Mouse (Mus musculus) cerebral cortex, adult 2 months (tissue): Measurements from ENCODE around the gene Pfkp.

Experiments
- WGBS: fragments of 180-500 bp; shearing (Covaris S2); methylation state at CpG from one replicate; pipeline ENCODE4 v1.1.7; 2018; 5-methylcytosine and 5-hydroxymethylcytosine counted together

Pfkp gene

DNA sequence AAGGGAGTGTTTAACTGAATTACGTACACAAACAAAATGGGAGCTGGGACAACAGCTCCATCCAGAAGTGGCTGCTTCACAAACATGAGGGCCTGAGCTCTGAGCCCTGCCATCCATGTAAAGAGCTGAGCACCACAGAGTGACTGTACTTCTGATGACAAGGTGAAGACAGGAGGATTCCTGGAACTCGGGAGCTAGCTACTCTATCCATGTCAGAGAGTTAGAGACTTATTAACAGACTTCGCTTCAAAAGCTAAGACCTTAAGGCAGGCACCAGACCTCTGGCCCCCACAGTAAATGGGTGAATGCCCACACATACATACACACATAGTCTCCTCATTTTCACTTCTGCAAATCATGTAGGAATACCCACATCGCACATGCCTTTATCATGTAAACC is 11.6 kb downstream of the Pfkp start:
- 83% methylated on average over 4 of the region's 4 CpGs for WGBS

DNA sequence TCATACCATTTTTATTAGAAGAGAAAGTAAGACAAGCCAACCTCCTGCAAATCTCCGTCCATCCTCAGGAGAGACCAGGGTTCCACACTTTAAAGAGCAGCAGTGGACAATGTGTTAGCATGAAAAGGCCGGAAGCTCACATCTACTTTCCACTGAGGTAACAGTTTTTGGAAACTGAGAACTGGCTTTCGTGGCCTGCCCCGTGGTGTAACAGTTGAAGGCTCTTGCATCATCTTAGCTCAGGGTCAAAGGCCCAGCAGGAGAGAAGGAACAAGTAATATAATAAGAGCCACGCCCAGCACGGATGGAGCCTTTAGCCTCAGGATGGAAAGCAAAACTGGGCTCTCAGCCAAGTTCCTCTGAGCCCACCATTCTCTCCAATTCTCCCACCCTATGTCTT is 12.1 kb downstream of the Pfkp start:
- WGBS: 67% methylated on average over 6 of the region's 6 CpGs

DNA sequence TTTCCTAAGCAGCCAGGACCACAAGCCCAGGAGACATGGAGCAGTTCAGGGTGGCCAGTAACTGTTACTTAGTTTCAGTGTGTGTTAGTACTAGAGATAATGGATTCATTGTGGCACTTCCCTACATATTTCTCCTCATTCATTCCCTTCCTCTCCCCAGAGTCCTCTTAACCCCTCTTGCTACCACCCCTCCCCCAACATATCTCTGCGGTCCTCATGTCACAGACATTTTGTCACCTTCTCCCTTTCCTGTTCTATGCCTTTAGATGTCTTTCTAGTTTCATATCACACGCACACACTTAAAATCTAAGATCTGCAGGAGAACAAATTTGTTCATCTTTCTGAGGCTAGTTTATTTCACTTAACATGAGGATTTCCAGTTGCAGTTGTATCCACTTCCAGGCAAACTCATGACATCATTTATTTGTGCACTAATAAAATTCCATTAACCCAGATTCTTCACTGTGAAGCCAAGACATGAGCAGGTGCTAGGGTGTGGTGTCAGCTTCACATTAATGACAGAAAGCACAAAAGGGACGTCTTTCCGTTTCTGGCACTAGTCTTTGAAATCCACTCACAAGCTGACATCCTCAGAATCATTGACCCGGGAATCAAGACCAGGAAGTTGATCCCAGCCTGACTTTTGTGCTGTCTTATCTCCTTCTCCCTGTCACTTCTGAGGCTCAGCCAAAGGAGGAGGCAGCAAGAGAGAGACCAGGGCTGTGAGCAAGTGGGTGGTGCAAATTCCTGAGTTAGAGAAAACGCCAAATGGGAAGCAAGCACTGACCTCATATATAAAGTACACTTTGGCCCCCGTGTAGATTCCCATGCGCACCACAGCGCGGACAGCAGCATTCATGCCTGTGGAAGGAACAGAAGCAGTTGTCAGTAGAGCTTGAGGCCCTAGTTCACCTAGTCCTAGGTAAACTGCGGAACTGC is 13.2 kb downstream of the Pfkp start:
- WGBS: 56% methylated on average over 11 of the region's 11 CpGs

DNA sequence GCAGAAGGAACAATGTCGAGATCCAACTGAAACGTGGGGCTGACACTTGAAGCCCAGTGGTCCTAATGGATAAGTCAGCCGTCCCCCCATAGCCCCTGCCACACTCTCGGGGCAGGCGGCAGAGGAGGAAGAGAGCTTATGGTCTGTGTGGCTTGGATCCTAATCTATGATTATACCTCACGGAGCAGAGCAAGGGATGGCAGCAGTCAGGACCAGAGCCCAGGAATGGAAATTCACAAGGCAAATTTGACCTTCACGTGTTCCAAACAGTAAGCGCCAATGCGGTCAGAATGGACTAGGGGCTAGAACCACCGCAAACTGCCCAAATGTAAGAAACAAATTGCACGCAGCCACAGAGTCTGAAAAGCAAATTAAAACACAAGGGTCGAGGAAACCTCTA is 14.5 kb downstream of the Pfkp start:
- WGBS: 77% methylated on average over 12 of the region's 12 CpGs

DNA sequence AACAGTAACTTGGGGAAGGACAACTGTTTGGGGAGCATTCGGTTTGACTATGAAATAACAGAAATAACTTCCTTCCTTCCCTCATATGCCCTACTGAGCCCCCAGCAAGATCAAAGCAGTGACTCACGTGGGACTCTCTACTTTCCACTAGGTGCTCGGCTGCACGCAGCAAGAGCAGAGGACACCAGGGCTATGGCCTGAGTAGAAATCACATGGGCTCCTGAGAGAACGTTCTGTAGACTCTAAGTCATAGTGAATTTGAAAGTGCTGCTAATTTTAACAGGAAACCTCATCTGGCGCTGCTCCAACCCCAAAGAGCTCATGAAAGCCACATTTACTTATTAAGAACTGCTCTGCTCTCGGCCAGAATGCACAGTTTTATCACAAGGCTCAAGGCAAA is 15.1 kb downstream of the Pfkp start:
- 28% methylated on average over 7 of the region's 7 CpGs for WGBS

DNA sequence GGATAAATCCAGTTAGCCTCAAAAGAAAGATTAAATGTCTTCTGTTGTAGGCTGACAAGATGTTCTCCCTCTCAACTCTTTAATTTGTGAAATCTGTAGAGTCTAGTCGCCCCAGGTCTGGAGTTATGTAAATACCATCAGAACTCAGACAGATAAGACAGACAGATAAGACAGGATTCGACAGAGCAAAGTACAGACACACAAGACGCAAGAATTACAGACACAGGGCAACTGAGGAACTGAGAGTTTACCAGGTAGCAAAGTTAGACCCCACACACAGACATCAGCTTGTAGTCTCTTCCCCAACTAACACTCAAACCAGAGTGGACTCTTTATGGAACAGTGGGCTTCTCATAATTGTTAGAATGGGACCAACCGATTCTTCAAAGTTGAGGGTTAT is 15.6 kb downstream of the Pfkp start:
- 72% methylated on average over 4 of the region's 4 CpGs for WGBS

DNA sequence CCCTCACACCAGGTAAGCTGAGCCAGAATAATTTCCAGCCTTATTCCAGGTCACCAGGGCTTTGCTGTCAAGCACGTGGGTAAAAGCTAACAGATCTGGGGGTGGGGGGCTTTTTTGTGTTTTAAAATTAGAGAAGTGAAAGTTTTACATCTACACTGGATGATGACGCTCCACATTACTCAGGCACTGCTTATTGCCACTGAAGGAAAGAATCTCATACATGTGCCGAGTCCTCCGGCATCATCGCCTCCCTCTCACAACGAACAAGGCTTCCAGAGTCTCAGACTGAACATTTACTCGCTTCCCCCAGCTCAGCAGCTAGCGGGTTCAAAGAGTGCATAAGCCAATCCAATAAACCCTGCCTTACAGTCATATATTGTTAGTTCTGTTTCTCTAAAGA is 16.1 kb downstream of the Pfkp start:
- 46% methylated on average over 8 of the region's 8 CpGs for WGBS

DNA sequence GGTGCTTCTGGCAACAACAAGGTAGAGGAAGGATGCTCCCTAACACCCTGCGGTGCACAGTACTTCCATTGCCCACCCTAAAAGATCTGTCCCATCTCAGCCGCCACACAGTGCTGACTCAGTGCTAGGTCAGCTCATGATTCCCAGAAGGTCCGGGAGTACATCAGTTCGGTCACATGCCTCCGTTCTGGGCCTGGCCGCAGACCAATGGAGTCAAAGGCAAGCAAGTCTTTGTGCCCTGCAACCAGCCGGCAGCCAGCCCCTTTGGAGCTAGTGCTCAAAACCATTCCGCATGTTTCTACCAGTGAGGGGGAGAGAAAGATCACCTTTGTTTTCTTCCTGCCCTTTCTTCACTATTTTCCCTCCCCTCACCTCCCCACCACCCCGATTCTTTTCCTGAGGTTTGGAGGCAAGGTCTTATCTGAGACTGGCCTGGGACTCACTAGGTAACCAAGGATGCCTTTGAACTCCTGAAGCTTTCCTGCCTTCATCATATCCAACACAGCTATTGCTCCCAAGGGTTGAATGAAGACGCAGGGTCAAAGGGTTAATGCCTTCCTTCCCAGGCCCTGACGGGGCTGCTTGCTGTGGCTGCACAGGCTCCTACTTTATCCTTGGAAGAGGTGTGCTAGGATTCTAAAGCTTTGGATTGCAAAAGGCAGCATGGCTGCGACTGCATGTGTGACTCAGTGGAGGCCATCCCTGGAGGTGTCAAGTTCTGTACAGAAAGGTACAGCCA is 16.6 kb downstream of the Pfkp start:
- 66% methylated on average over 12 of the region's 12 CpGs for WGBS

DNA sequence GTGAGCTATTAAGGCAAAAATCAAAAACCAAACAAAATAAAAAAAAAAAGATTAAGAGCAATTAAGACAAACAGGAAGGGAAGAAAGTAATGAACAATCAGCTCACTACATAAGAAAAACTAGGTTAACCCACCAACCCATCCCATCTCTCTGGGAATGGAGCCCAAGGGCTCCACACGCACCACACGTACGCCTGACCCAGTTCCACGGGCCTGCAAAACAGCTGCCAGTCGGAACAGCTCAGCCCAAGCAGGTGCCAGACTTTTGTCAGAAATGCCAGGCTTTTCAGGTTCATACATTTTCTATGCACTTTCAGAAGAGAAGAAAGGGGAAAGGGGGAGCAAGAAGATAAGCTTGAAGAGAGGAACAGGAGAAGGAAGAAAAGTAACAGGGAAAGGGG is 17.9 kb downstream of the Pfkp start:
- WGBS: 35% methylated on average over 5 of the region's 5 CpGs

DNA sequence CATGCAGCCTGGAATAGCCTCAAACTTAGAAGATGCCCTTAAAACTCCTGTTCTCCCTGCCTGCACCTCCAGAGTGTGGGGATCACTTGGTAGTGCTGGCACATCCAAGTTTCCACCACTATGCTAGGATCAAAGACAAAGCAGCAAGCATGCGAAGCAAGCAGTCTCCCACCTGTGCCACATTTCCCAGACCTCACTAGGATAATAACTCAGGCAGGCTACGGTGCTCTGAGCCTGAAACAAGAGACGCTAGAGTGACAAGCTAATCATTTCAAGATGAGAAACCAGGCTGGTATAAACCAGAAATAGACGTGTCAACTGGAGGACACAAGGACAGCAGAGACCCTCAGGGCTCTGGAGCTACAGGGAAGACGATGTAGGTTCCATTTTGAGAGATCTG is 18.6 kb downstream of the Pfkp start:
- WGBS: 74% methylated on average over 5 of the region's 5 CpGs

DNA sequence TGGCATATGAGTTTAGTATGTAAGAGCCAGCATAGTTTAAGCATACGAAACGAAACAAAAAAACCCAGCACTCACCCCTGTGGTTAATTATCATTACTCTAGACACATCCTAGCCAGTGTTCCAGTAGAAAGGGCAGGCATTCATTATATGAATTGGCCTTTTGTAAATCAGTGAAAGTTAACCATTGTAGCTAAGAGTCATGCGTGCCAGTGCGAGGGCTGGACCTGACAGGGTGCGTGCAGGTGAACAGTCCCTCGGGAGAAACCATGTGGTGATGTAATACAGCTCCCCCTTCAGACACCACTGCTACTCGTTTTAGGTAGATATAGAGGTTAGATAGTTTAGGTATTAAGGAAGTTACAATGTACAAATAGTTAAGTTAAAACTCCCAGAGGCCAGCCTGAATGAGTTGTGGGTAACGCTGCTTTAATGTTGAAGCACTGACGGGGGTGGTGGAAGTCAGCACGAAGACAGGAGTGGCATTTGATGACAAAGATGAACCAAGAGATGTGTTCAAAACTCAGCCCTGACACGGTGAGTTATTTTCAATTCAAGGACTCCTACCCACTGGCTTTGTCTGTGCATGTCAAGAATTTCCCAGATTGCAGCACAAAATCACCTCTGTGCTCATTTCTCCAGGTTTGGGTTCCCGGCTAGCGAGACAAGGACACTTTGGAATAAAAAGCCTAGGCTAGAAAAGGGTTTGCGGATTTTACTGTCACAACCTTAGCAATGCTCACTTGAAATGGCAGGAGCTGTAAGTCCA is 19.4 kb downstream of the Pfkp start:
- WGBS: 78% methylated on average over 14 of the region's 14 CpGs

DNA sequence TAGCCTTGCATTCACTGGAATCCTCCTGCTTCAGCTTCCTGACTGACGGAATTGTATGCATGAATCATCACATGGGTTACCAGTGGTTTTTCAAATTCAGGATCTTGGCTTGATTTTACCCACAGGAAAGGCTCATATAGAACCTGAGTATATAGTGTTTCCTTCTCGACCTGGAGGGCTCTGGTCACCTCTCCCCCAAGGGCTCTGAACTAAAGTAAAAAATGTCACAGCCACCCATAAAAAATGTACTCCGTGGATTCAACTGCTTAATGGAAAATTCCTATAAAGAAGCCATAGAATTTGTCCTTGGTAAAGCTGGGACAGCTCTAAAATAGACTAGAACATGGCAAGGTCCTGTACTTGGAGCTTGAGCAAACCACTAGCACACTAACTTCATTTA is 20.3 kb downstream of the Pfkp start:
- WGBS: 87% methylated on average over 3 of the region's 3 CpGs

DNA sequence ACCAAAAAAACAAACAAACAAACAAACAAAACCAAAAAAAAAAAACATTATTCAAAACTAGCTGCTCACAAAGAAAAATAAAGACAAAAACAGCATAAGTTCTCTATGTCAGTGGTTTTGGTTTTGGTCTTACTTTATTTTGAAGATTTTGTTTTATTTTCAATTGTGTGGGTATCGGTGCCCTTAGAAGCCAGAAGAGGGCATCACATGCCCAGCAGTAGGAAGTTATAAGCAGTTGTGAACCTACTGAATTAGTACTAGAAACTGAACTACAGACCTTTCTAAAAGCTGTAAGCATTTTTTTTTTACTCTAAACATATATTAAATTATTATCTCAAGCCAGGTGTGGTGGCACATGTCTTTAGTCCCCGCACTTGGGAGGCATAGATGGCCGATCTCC is 21.2 kb downstream of the Pfkp start:
- 91% methylated on average over 3 of the region's 3 CpGs for WGBS

DNA sequence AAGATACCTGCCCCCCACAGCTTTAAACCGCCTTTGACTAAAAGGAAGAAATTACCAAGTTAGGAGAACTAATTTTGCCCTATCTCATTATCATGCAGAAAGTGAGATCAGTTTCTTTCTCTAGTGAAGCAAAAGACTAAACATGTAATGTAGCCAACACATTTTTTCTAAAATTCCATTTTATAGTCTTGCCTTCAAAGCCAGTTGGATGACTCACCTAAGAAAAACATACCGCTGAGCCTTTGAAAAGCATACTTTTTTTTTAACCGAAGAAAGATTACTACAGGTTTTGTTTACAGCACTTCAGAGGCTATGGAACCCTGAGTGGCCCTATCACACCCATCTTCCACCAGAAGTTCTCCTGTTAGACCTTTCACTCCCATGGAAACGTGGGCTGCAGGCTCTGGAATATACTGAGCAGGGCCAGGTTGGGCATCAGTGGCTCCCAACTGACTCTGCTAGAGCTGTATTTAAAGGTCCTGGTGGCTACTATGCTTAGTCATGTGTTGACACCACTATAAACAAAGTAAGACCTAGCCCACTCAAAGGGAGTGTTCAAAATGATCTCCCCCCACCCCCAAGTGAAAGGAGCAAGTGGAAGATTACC is 22.0 kb downstream of the Pfkp start:
- 28% methylated on average over 4 of the region's 4 CpGs for WGBS

DNA sequence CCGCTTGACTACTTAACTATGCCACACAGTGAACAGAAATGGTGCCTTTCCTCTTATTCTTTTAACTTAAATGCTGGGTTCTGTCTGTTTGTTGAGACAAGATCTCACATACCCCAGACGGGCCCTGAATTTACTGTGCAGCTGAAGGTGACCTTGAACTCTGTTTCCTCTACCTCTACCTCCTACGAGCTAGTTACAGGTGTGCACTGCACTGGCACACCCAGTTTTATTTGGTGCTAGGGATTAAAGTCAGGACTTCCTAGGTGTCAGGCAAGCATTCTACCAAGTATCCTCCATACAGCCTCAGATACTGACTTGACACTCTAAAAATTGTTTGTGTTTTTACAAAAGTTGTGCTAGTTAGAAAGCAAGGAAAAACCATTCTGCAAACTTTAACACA is 22.6 kb downstream of the Pfkp start:
- WGBS: 76% methylated on average over 3 of the region's 3 CpGs

DNA sequence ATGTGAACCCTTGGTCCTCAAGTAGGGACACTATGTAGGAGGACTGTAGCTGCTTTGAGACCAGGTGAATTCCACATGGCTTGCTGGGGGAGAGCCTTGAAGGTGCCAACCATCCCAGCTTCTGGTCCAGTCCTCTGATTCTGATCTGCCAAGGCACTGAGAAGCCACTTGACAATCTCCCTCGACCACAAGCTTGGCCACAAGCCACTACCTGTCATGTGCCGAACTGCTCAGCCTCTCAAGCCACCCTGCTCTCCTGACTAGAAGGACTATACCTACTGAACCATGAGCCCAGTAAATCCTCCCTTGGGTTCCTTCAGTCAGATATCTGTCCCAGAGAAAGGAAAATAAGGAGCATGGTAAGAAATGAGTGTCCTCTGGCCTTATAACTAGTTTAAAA is 24.0 kb downstream of the Pfkp start:
- 72% methylated on average over 2 of the region's 2 CpGs for WGBS

DNA sequence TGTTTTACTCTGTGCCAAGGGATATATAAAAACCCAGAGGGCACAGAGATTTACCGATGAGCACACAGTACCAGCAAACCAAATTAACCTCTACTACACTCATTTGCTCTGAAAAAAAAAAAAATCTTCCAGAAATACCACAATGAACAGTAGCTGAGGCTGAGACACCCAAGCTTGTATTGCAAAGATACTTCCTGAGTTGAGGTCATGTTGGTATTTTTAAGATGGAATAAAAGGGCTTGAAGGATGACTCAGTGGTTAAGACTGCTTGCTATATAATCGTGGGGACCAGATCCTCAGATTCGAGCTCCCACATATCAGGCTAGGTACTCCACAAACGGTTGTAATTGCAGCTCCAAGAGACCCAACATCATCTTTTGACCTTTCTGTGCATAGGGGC is 24.5 kb downstream of the Pfkp start:
- 48% methylated on average over 4 of the region's 4 CpGs for WGBS

DNA sequence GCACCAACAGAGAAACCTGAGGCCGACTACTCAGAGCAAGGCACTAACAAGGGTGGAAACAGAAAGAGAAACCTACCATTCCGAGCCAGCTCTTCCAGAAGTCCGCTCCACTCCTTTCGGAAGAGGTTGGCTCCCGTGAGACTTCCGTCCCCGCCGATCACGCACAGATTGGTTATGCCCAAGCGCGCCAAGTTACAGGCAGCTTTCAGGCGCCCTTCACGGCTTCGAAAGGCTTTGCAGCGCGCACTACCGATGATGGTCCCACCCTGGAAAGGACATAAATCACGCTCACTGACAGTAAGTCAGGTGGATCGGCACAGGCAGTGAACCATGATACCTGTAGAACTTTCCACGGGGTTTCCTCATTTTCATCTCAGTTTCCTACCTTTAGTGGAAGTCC is 26.7 kb downstream of the Pfkp start:
- 92% methylated on average over 20 of the region's 20 CpGs for WGBS

DNA sequence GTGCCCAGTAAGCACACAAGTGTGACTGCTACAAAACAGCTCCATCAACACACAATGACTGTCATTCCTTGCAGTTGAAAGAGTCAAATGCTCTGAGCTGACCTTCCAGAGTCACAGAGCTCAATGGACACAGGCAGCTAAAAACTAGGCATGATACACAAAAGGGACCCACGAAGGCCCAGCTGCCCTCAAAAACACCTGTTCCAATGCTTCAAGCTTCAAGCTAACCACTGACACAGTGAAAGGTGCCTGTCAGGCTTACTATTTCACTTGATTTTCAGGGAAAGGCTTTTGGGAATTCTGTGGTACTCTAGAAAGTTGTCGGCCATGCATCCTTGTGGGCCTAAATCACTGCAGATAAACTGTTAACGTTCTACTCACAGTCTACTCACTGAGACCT is 28.3 kb downstream of the Pfkp start:
- 91% methylated on average over 3 of the region's 3 CpGs for WGBS

DNA sequence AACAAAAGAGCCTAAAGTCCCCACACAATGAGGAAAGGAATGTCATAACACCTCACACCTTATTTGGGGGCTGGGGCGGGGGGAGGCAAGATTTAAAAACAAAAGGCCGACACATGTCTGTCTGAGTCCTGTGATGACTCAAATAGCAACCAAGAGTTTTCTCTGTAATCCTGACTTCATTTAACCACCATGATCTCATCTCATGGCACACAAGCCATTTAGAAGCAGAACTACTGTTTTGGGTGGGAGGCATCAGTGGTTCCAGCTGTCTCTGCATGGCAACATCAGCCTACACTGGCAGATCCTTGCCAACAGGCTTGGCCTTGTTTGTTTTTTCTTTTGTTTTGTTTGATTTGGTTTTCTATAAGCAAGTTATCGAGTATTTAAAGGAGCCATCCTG is 29.9 kb downstream of the Pfkp start:
- WGBS: 69% methylated on average over 3 of the region's 3 CpGs

DNA sequence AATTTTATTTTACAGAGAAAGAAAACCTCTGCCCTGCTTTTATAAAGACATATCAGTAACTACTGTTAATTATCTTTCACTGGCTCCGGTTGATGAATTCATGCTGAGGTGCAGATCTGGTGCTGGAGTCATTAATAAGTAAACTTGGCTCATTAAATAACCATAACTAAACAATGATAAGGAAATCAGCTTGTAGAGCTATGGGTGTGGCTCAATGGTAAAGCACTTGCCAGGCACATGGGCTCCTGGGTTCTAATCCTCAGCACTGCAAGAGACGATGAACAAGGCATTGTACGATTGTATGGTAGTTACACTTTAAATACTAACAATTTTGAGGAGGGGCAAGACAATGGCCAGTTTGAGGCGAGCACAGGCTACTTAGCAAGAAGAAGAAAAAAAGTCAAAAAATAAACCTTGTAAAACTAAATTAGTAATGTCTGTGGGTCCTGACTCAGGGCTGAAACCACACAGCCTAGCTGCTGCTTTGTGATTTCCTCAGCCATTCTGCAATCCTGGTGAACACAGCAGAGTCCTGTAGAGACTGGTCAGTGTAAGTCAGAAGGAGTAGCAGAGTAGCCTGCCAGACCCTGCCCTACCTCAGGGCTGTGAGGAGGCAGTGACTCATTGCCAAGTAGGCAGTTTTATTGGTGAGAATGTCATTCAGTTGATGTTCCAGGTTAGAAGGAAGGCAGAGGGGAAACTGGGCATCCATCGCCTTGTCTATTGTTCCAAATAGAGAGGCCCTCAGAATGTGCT is 34.7 kb downstream of the Pfkp start:
- 93% methylated on average over 5 of the region's 5 CpGs for WGBS
